13 mouse cellular contexts compared by ENCODE assay signal in the genomic region with DNA sequence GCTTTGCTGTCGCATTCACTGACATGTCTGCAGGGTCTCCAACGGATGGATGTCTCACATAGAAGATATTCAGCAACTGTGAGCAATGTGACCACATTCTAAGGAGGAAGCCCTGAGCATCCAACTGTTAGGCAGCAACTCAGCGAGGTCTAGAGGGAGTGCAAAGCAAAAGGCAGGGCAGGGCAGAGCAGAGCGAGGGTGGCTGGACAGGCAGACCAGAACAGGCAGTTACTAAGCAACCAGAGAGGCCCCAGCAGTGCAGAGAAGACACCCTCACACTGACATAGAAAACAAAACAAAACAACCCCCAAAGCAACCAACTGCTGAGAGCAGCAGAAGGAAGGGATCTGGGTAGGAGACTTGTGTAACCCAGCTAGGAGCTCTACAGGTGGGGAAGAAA.
DNase-seq lines count a peak whose midpoint lies in the region; ATAC-seq lines count a peak whose summit lies in the region.
"Had no signal": no experiment of that assay in that cellular context is flagged by ENCODE, and none has a peak within 500 bp of the region (broad histone marks: within the 10 kb centered on the region; RNA-seq: fewer than 3 reads in every experiment).

No protein-coding gene starts in this region.

- H3K9me3 ChIP-seq in embryonic facial prominence, embryonic 14.5 days (ENCODE audit: control insufficient read depth, low read length), result 0 out of 2 replicates have a peak, but pooled peaks cover 8% of the 10 kb centered on the region
- H3K9me3 ChIP-seq in embryonic facial prominence, embryonic 10.5 days, result 0 out of 2 replicates have a peak, but pooled peaks cover 2% of the 10 kb centered on the region
- 0 out of 2 replicates have a peak, but pooled peaks cover 7% of the 10 kb centered on the region for H3K9me3 ChIP-seq in midbrain, embryonic 10.5 days (replicated peaks)
- peaks cover 7% of the 10 kb centered on the region; the same call in 1 of the 2 replicates for H3K9me3 ChIP-seq in midbrain, embryonic 14.5 days (ENCODE audit: control insufficient read depth, low read length)
- H3K9me3 ChIP-seq in hindbrain, embryonic 15.5 days, result no peaks in the 10 kb centered on the region

- H3K4me2 ChIP-seq in embryonic facial prominence, embryonic 14.5 days (ENCODE audit: low read depth, low read length), result no peak overlapping the region
- H3K4me2 ChIP-seq in midbrain, embryonic 14.5 days (ENCODE audit: low read length), result no peak overlapping the region
- H3K4me2 ChIP-seq in hindbrain, embryonic 15.5 days, result no peak overlapping the region

- no peaks in the 10 kb centered on the region for H3K4me1 ChIP-seq in embryonic facial prominence, embryonic 14.5 days (ENCODE audit: control insufficient read depth, insufficient read depth, low read length)
- H3K4me1 ChIP-seq in embryonic facial prominence, embryonic 10.5 days, result peaks cover 26% of the 10 kb centered on the region
- peaks cover 42% of the 10 kb centered on the region for H3K4me1 ChIP-seq in midbrain, embryonic 10.5 days
- peaks cover 5% of the 10 kb centered on the region; the same call in 1 of the 2 replicates for H3K4me1 ChIP-seq in midbrain, embryonic 14.5 days (ENCODE audit: control insufficient read depth, insufficient read depth, low read length)
- peaks cover 21% of the 10 kb centered on the region for H3K4me1 ChIP-seq in hindbrain, embryonic 15.5 days (replicated peaks)
- H3K4me1 ChIP-seq: megakaryocyte, embryonic 14.5 days had no signal

- no peak for ATAC-seq in embryonic facial prominence, embryonic 14.5 days (ENCODE audit: low read depth)
- no peak for ATAC-seq in midbrain, embryonic 14.5 days (ENCODE audit: low FRiP score, low TSS enrichment)
- no peak for ATAC-seq in hindbrain, embryonic 15.5 days (ENCODE audit: low FRiP score, low read depth)

- peaks cover 8% of the 10 kb centered on the region; the same call in 1 of the 2 replicates for H3K36me3 ChIP-seq in embryonic facial prominence, embryonic 14.5 days (ENCODE audit: control insufficient read depth, insufficient read depth, low read length)
- peaks cover 13% of the 10 kb centered on the region for H3K36me3 ChIP-seq in embryonic facial prominence, embryonic 10.5 days (replicated peaks)
- peaks cover 24% of the 10 kb centered on the region for H3K36me3 ChIP-seq in midbrain, embryonic 10.5 days
- peaks cover 6% of the 10 kb centered on the region for H3K36me3 ChIP-seq in midbrain, embryonic 14.5 days (ENCODE audit: control insufficient read depth, insufficient read depth, low read length)
- peaks cover 8% of the 10 kb centered on the region for H3K36me3 ChIP-seq in hindbrain, embryonic 15.5 days

- H3K9ac ChIP-seq in embryonic facial prominence, embryonic 14.5 days (ENCODE audit: low read depth, low read length), result no peak overlapping the region
- no peak overlapping the region for H3K9ac ChIP-seq in midbrain, embryonic 14.5 days (replicated peaks; ENCODE audit: low read length)
- no peak overlapping the region for H3K9ac ChIP-seq in hindbrain, embryonic 15.5 days

- DNase-seq in embryonic facial prominence, embryonic 14.5 days (ENCODE audit: low spot score), result peak; percentile 16
- DNase-seq in embryonic facial prominence, embryonic 10.5 days (ENCODE audit: low spot score), result no peak
- peak; percentile 24 for DNase-seq in midbrain, embryonic 10.5 days (ENCODE audit: low spot score)
- DNase-seq in midbrain, embryonic 14.5 days, result no peak
- peak; percentile 65 for DNase-seq in retina, postnatal 1 day
- no peak for DNase-seq in adrenal gland, postnatal 4 days (ENCODE audit: low spot score in 2 of 2)
- DNase-seq in c-Kit-positive CD71-positive TER-119-positive erythroid progenitor cells, embryonic 14.5 days (ENCODE audit: low spot score), result no peak
- DNase-seq: cerebellum, adult 2 months; heart, postnatal 10 days; kidney, postnatal 14 days; lung, adult 18-20 months had no signal

- no peak overlapping the region for H3K27ac ChIP-seq in embryonic facial prominence, embryonic 14.5 days (replicated peaks; ENCODE audit: low read depth, low read length)
- H3K27ac ChIP-seq in embryonic facial prominence, embryonic 10.5 days (replicated peaks), result no peak overlapping the region; the same call in 1 of the 2 replicates
- no peak overlapping the region for H3K27ac ChIP-seq in midbrain, embryonic 10.5 days (replicated peaks)
- H3K27ac ChIP-seq in midbrain, embryonic 14.5 days (replicated peaks; ENCODE audit: low read depth, low read length), result no peak overlapping the region
- H3K27ac ChIP-seq in hindbrain, embryonic 15.5 days (replicated peaks), result peak overlapping the region; percentile 20; the same call in 1 of the 2 replicates

- 51% methylated on average over 4 of the region's 4 CpGs for WGBS in embryonic facial prominence, embryonic 14.5 days
- 43% methylated on average over 4 of the region's 4 CpGs for WGBS in embryonic facial prominence, embryonic 10.5 days
- 41% methylated on average over 4 of the region's 4 CpGs for WGBS in midbrain, embryonic 10.5 days
- 28% methylated on average over 4 of the region's 4 CpGs for WGBS in midbrain, embryonic 14.5 days
- WGBS in hindbrain, embryonic 15.5 days, result 18% methylated on average over 4 of the region's 4 CpGs

- no peak overlapping the region for H3K4me3 ChIP-seq in embryonic facial prominence, embryonic 14.5 days (ENCODE audit: low read depth, low read length)
- no peak overlapping the region for H3K4me3 ChIP-seq in embryonic facial prominence, embryonic 10.5 days
- no peak overlapping the region for H3K4me3 ChIP-seq in midbrain, embryonic 10.5 days
- no peak overlapping the region for H3K4me3 ChIP-seq in midbrain, embryonic 14.5 days (replicated peaks; ENCODE audit: low read depth, low read length)
- no peak overlapping the region for H3K4me3 ChIP-seq in hindbrain, embryonic 15.5 days
- H3K4me3 ChIP-seq: megakaryocyte, embryonic 14.5 days had no signal

- H3K27me3 ChIP-seq in embryonic facial prominence, embryonic 14.5 days (replicated peaks; ENCODE audit: control insufficient read depth, insufficient read depth, low read length), result no peaks in the 10 kb centered on the region
- no peaks in the 10 kb centered on the region for H3K27me3 ChIP-seq in embryonic facial prominence, embryonic 10.5 days (replicated peaks; ENCODE audit: low read depth, poor library complexity, severe bottlenecking)
- H3K27me3 ChIP-seq in midbrain, embryonic 10.5 days (ENCODE audit: low read depth, poor library complexity, severe bottlenecking), result no peaks in the 10 kb centered on the region
- H3K27me3 ChIP-seq in midbrain, embryonic 14.5 days (ENCODE audit: control insufficient read depth, insufficient read depth, low read length), result no peaks in the 10 kb centered on the region
- H3K27me3 ChIP-seq in hindbrain, embryonic 15.5 days, result no peaks in the 10 kb centered on the region
- H3K27me3 ChIP-seq: megakaryocyte, embryonic 14.5 days had no signal

Comparison
In these comparisons a context has a peak if more than half of its experiments do, and no peak if none do; other contexts are left out.
1. DNase-seq: peak in embryonic facial prominence, embryonic 14.5 days (single experiment), midbrain, embryonic 10.5 days (single experiment) and retina, postnatal 1 day (single experiment); none in embryonic facial prominence, embryonic 10.5 days (single experiment), midbrain, embryonic 14.5 days (single experiment), adrenal gland, postnatal 4 days (0 of 2) and c-Kit-positive CD71-positive TER-119-positive erythroid progenitor cells, embryonic 14.5 days (single experiment).